ENCODE assay signal across 12 mouse cellular contexts in the genomic region with DNA sequence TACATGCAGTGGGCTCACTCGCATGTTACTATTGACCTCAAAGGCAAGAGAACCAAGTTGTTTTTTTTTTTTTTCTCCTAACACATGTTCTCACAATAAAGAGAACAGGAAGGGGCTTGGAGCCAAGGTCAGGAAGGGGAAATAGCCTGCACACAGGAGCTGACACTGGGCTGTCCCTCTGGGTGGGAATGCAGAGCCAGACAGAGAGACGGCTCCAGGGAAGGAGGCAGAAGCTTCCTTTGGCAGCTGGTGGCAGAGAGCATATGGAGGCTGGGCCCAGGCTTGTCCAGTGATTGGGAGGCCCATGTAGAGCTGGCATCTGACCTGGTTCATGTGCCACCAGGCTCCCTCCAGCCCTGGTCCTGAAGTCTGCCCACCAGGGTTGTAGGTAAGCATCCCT. TPM values are rescaled to one million over a fixed set of nuclear protein-coding genes. Genes with fewer than 3 reads are reported as not detected.
DNase-seq lines count a peak whose midpoint lies in the region; ATAC-seq lines count a peak whose summit lies in the region.
"Had no signal": no experiment of that assay in that cellular context is flagged by ENCODE, and none has a peak within 500 bp of the region (broad histone marks: within the 10 kb centered on the region; RNA-seq: fewer than 3 reads in every experiment).

No protein-coding gene starts in this region.

- H3K4me1 ChIP-seq in kidney, embryonic 16.5 days (ENCODE audit: insufficient read depth, low read length), result peaks cover 47% of the 10 kb centered on the region

- no peak overlapping the region for H3K4me3 ChIP-seq in kidney, embryonic 16.5 days (ENCODE audit: low read length)
- H3K4me3 ChIP-seq: myocyte had no signal

- WGBS in kidney, embryonic 16.5 days, result 85% methylated on average over 2 of the region's 2 CpGs

- H3K27me3 ChIP-seq in kidney, embryonic 16.5 days (ENCODE audit: insufficient read depth, low read length), result no peaks in the 10 kb centered on the region

- H3K9me3 ChIP-seq in kidney, embryonic 16.5 days (ENCODE audit: low read length), result no peaks in the 10 kb centered on the region

- H3K36me3 ChIP-seq in kidney, embryonic 16.5 days (ENCODE audit: insufficient read depth, low read length), result no peaks in the 10 kb centered on the region

- DNase-seq in cerebellum, adult 11 months, result no peak
- DNase-seq in kidney, adult 9 months, result peak; percentile 49
- DNase-seq in kidney, postnatal 25 days, result peak; percentile 56 to 76
- DNase-seq in lung, postnatal 4 days, result peak; percentile 37 to 71
- DNase-seq in frontal cortex, postnatal 14 days (ENCODE audit: low spot score in 2 of 2), result no peak
- DNase-seq in spleen, postnatal 14 days (ENCODE audit: low spot score in 2 of 2), result no peak
- DNase-seq: embryo, embryonic 11 days; layer of hippocampus, postnatal 36 days; spleen, adult 18-20 months had no signal

- H3K27ac ChIP-seq in kidney, embryonic 16.5 days (ENCODE audit: low read length), result no peak overlapping the region

- 0 out of 2 replicates have a peak, but pooled peaks have one; percentile 16 for ATAC-seq in cerebellum, adult (ENCODE audit: insufficient number of reproducible peaks, low FRiP score, low TSS enrichment)
- ATAC-seq in kidney, embryonic 16.5 days (ENCODE audit: low FRiP score, low TSS enrichment), result no peak

- H3K9ac ChIP-seq in kidney, embryonic 16.5 days (replicated peaks; ENCODE audit: low read length), result no peak overlapping the region

- no peak overlapping the region for H3K4me2 ChIP-seq in kidney, embryonic 16.5 days (replicated peaks; ENCODE audit: low read depth, low read length)

RNA-seq across cellular contexts. Expression of gene Eml1, which starts 2.8 kb away (rescaled TPM):
- polyA plus RNA-seq in kidney, embryonic 16.5 days (2015; fragmentation: Nextera tagmentation; extraction: Ambion mirVana), result 82.7 and 92.4 TPM in 2 replicates

RNA-seq across cellular contexts. Expression of gene Cyp46a1, which starts 33.7 kb away (rescaled TPM):
- 11.8 and 12.2 TPM in 2 replicates for polyA plus RNA-seq in kidney, embryonic 16.5 days (2015; fragmentation: Nextera tagmentation; extraction: Ambion mirVana)

Comparison
In these comparisons a context has a peak if more than half of its experiments do, and no peak if none do; other contexts are left out.
1. DNase-seq: peak in kidney, adult 9 months (single experiment), kidney, postnatal 25 days (2 of 2) and lung, postnatal 4 days (2 of 2); none in cerebellum, adult 11 months (single experiment), frontal cortex, postnatal 14 days (0 of 2) and spleen, postnatal 14 days (0 of 2).